Mouse (Mus musculus) frontal cortex, postnatal 10 days (tissue): Measurements from ENCODE around the gene Hepacam.

ENCODE experiments used
- DNase-seq, 2 experiments: peaks; one replicate each; pipeline ENCODE4 v3.0.0; 2022; ENCODE audit warnings: low spot score in 2 of 2, mixed read lengths in 1 of 2

Gene Hepacam

GRCm38 (mm10) chr9:37433823-37434560 lies 66.8 kb downstream of the Hepacam start:
- no peak for DNase-seq

DNA sequence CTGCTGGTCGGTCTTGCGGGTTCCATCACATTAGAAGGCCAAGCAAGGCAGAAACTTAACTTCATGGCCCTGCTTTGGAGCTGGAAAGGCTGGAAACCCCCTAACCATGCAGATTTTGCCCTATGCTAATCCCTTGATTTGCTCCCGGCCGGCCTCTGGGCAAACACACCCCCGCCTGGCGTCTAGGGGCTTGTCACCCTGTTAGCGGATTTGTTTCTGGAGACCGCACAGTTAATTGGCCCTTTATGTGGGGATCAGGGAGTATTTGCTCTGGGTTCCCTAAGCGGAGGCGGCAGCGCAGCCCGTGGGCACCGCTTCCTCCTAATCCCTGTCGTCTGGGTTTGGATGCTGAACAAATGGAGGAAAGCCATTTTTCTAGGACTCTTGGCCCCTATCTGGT lies 67.8 kb downstream of the Hepacam start:
- no peak for DNase-seq

DNA sequence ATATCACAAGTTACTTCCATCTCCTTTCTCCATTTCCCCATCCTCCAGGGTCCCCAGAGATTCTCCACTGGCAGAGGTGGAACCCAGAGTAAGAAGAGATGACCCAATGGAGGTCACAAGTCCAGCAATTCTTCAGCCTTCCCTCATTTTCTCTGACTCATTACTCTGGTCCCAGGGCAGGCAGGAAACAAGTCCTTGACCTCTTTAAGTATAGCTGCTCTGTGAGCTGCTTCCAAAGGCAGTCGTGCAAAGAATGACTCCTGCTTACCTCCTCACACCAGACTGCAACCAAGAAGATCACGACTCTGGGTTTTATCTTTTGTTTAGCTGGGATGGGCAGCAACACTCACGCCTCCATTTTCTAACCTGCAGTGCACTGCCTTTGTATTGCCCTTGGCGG lies 68.5 kb downstream of the Hepacam start:
- DNase-seq: no peak
